Mouse (Mus musculus): ENCODE results near the gene Cfap65. TPM values are rescaled to one million over a fixed set of nuclear protein-coding genes. Genes with fewer than 3 reads are reported as not detected.

Cfap65 gene
- total and polyA plus RNA-seq, 3 experiments = not detected

DNA sequence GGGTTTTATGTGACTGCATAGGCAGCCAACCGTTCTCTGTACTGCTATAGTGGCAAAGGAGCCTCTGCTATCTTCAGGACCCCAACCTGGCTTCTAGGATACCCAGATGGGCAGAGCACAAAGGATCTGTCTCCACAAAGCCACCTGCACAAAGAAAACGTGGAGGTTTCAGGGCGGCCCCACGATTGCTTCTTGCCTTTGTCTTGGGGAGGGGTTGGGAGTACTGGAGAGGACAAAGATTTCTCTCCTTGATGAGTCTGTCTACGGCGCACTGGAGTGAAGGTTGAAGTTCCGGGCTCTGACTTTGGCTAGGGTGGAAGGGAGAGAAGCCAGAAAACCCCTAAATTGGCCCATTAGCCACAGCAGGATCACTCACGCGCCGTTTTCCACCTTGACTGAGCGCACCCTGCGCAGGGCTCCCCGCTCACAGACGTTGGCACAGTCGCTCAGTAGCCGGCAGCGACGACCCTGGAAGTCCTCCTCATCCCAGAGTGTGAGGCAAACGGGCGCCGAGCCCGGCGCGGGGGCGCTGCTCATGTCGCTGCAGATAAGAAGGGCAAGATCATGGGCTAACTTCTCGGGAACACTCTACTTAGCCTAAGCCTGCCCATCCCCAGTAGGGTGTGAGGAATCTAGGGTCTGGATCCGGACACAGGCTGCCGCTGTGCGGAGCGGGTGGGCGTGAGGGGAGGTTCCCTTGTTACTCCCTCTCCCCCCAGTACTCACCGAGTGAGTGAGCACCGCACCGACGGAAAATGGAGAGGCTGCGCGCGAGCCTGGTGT, 42.9 kb downstream of the Cfap65 start:
- H3K36me3 ChIP-seq (ENCODE audit: control insufficient read depth in 1 of 2, insufficient read depth in 2 of 2, low read length in 2 of 2) = no peaks in the 10 kb centered on the region
- no peak overlapping the region for H3K27ac ChIP-seq (ENCODE audit: control insufficient read depth, low read depth, low read length)
- H3K27me3 ChIP-seq (ENCODE audit: control insufficient read depth in 1 of 2, insufficient read depth in 2 of 2, low read length in 2 of 2) = no peaks in the 10 kb centered on the region
- TF ChIP-seq CHD1 (IDR thresholded peaks at IDR 0.05; ENCODE audit: low read depth, low read length) (no peak), USF1 (IDR thresholded peaks at IDR 0.05; ENCODE audit: low read depth, low read length) (no peak), POLR2AphosphoS2 (IDR thresholded peaks at IDR 0.05; ENCODE audit: low read length) (no peak), EP300 (IDR thresholded peaks at IDR 0.05; ENCODE audit: low read depth in 1 of 2, low read length in 2 of 2) (no peak), HCFC1 (IDR thresholded peaks at IDR 0.05; ENCODE audit: low read depth, low read length) (no peak), GATA1 (IDR thresholded peaks at IDR 0.05; ENCODE audit: low read depth, low read length) (no peak), MYC (IDR thresholded peaks at IDR 0.05; ENCODE audit: low read depth, low read length) (no peak), MXI1 (IDR thresholded peaks at IDR 0.05; ENCODE audit: low read depth, low read length) (no peak), KAT2A (conservative IDR thresholded peaks at IDR 0.05; ENCODE audit: low read depth, low read length) (no peak)
- no peaks in the 10 kb centered on the region for H3K4me1 ChIP-seq (ENCODE audit: control insufficient read depth in 1 of 2, insufficient read depth in 2 of 2, low read length in 2 of 2)
- no peak for DNase-seq (ENCODE audit: low read depth, low spot score)
- no peaks in the 10 kb centered on the region for H3K9me3 ChIP-seq (replicated peaks; ENCODE audit: insufficient read depth, low read length)
- H3K4me3 ChIP-seq (ENCODE audit: control insufficient read depth in 1 of 2, insufficient read depth in 1 of 2, low read depth in 2 of 2, low read length in 2 of 2) = no peak overlapping the region
- no peak overlapping the region for H3K9ac ChIP-seq (ENCODE audit: control insufficient read depth, low read depth, low read length, poor library complexity, severe bottlenecking)
- H3K79me2 ChIP-seq (ENCODE audit: control insufficient read depth, insufficient read depth, low read length, poor library complexity) = no peaks in the 10 kb centered on the region

DNA sequence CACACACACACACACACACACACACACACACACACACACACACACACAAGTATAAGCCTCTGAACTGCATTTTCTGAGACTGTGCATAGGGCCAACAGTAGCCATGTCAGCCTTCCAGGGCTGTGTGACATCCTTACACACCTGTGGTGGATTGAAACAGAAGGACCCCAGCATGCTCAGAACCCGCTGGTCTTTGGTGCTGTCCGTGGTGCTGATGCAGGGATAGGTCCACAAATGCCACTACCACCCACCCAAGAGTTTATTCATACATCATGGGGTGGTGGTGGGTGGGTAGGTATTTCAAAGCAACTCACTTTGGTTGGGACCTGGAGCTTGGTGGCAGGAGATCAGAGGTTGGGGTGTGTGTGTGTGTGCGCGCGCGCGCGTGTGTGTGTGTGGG, 43.9 kb downstream of the Cfap65 start:
- Histone ChIP-seq H3K9me3 (replicated peaks; ENCODE audit: insufficient read depth, low read length) (no peaks in the 10 kb centered on the region), H3K4me3 (ENCODE audit: control insufficient read depth in 1 of 2, insufficient read depth in 1 of 2, low read depth in 2 of 2, low read length in 2 of 2) (no peak overlapping the region), H3K79me2 (ENCODE audit: control insufficient read depth, insufficient read depth, low read length, poor library complexity) (no peaks in the 10 kb centered on the region), H3K36me3 (ENCODE audit: control insufficient read depth in 1 of 2, insufficient read depth in 2 of 2, low read length in 2 of 2) (no peaks in the 10 kb centered on the region), H3K27me3 (ENCODE audit: control insufficient read depth in 1 of 2, insufficient read depth in 2 of 2, low read length in 2 of 2) (no peaks in the 10 kb centered on the region), H3K9ac (ENCODE audit: control insufficient read depth, low read depth, low read length, poor library complexity, severe bottlenecking) (no peak overlapping the region), H3K4me1 (ENCODE audit: control insufficient read depth in 1 of 2, insufficient read depth in 2 of 2, low read length in 2 of 2) (no peaks in the 10 kb centered on the region), H3K27ac (ENCODE audit: control insufficient read depth, low read depth, low read length) (no peak overlapping the region)
- DNase-seq (ENCODE audit: low read depth, low spot score) = peak; percentile 62
- TF ChIP-seq E2F4 (IDR thresholded peaks at IDR 0.05; ENCODE audit: borderline replicate concordance, low read depth, low read length) = no peak

DNA sequence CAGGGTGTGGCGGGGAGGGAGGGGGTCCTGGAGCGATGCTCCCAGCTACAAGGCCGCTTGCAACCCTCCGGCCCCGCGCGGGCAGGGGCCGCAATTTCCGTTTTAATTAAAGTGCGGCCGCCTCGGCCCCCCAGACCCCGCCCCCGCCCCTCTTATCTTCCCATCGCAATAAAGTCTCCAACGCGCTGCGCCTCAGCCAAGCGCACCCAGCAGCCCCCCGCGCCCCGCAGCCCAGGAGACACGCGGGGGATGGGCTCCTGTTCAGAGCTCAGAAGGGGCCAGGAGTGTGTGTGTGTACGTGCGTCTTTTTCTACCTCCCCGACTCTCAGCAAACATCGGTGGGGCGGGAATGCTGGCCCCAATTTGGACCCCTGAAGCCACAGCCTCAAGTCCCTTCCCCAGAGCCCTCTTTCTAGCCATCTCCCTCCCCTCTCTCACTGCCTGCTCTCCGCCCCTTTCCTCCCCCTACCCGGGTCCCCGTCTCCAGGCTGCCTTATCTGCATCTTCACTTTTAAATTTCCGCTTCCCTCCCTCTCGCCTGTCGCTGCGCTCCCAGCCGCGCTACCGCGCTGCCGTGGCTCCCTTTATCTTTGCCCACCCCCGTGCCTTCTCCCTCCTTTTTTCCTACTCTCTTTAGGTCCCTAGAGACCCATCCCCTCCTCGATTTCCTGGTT, 49.9 kb downstream of the Cfap65 start, which contains the start of gene Fev:
Gene Fev, minus strand, starts transcription at position 51 of the 674 bp plus-strand sequence.
- no peaks in the 10 kb centered on the region for H3K9me3 ChIP-seq (replicated peaks; ENCODE audit: insufficient read depth, low read length)
- no peak within 1 kb of the TSS for H3K4me3 ChIP-seq (ENCODE audit: control insufficient read depth in 1 of 2, insufficient read depth in 1 of 2, low read depth in 2 of 2, low read length in 2 of 2)
- H3K27me3 ChIP-seq (ENCODE audit: control insufficient read depth in 1 of 2, insufficient read depth in 2 of 2, low read length in 2 of 2) = no peaks in the 10 kb centered on the region
- no peak for TF ChIP-seq TBP (IDR thresholded peaks at IDR 0.05; ENCODE audit: low read depth, low read length)
- no peak for TF ChIP-seq ZKSCAN1 (IDR thresholded peaks at IDR 0.05; ENCODE audit: low read depth, low read length)
- TF ChIP-seq UBTF (IDR thresholded peaks at IDR 0.05; ENCODE audit: borderline replicate concordance, insufficient read depth, low read depth, low read length) = no peak
- TF ChIP-seq ZC3H11A (IDR thresholded peaks at IDR 0.05; ENCODE audit: low read depth, low read length) = no peak
- no peak for TF ChIP-seq ZMIZ1 (IDR thresholded peaks at IDR 0.05; ENCODE audit: low read depth, low read length)
- no peak for TF ChIP-seq ETS1 (IDR thresholded peaks at IDR 0.05; ENCODE audit: low read depth, low read length)
- no peak for TF ChIP-seq RCOR1 (IDR thresholded peaks at IDR 0.05; ENCODE audit: low read depth, low read length)
- no peak for TF ChIP-seq CTCF (IDR thresholded peaks at IDR 0.05 in 2 of 3, conservative IDR thresholded peaks at IDR 0.05 in 1 of 3; ENCODE audit: control insufficient read depth in 1 of 3, insufficient read depth in 1 of 3, low read depth in 2 of 3, low read length in 3 of 3, poor library complexity in 1 of 3, severe bottlenecking in 1 of 3)
- no peak for TF ChIP-seq POLR2A (IDR thresholded peaks at IDR 0.05; ENCODE audit: control insufficient read depth in 1 of 2, insufficient read depth in 1 of 2, low read depth in 1 of 2, low read length in 2 of 2, poor library complexity in 1 of 2)
- no peak for TF ChIP-seq POLR2AphosphoS2 (IDR thresholded peaks at IDR 0.05; ENCODE audit: low read length)
- no peak for TF ChIP-seq CHD2 (IDR thresholded peaks at IDR 0.05; ENCODE audit: low read length)
- no peak for TF ChIP-seq BHLHE40 (IDR thresholded peaks at IDR 0.05; ENCODE audit: borderline replicate concordance, low read depth, low read length)
- no peak for TF ChIP-seq USF2 (IDR thresholded peaks at IDR 0.05; ENCODE audit: borderline replicate concordance in 1 of 2, insufficient read depth in 1 of 2, low read depth in 1 of 2, low read length in 2 of 2)
- no peak for TF ChIP-seq CHD1 (IDR thresholded peaks at IDR 0.05; ENCODE audit: low read depth, low read length)
- no peak for TF ChIP-seq E2F4 (IDR thresholded peaks at IDR 0.05; ENCODE audit: borderline replicate concordance, low read depth, low read length)
- no peak for TF ChIP-seq RAD21 (IDR thresholded peaks at IDR 0.05; ENCODE audit: low read depth, low read length)
- TF ChIP-seq SMC3 (IDR thresholded peaks at IDR 0.05; ENCODE audit: low read depth, low read length) = no peak

More for the DNA sequence above, 49.9 kb downstream of the Cfap65 start, which contains the start of gene Fev:
- Histone ChIP-seq H3K27ac (ENCODE audit: control insufficient read depth, low read depth, low read length) (no peak within 1 kb of the TSS), H3K36me3 (ENCODE audit: control insufficient read depth in 1 of 2, insufficient read depth in 2 of 2, low read length in 2 of 2) (no peaks in the 10 kb centered on the region), H3K4me1 (ENCODE audit: control insufficient read depth in 1 of 2, insufficient read depth in 2 of 2, low read length in 2 of 2) (no peaks in the 10 kb centered on the region), H3K79me2 (ENCODE audit: control insufficient read depth, insufficient read depth, low read length, poor library complexity) (no peaks in the 10 kb centered on the region), H3K9ac (ENCODE audit: control insufficient read depth, low read depth, low read length, poor library complexity, severe bottlenecking) (no peak within 1 kb of the TSS)
- no peak for DNase-seq (ENCODE audit: low read depth, low spot score)

All from MEL (cell line).